Mouse (Mus musculus) adrenal gland, postnatal 36 days (tissue): ENCODE measurements around the gene Olfr1232. TPM values are rescaled to one million over a fixed set of nuclear protein-coding genes. Genes with fewer than 3 reads are reported as not detected.

Source experiments
- DNase-seq, 2 experiments: peaks; one replicate each; pipeline ENCODE4 v3.0.0; 2021; ENCODE audit warnings: mixed read lengths in 1 of 2
- long read RNA-seq, 2 experiments: library from polyadenylated mRNA; stranded (forward); transcript quantifications; one replicate each; pipeline ENCODE4 v2.0.0; 2021; ENCODE audit warnings: borderline sequencing depth in 2 of 2
- total RNA-seq, 2 experiments: library from RNA; stranded (reverse); gene quantifications; 2 replicates each; pipeline ENCODE4 v1.2.3; 2021

Gene Olfr1232
- not detected for total RNA-seq
- long read RNA-seq, experiment 1, result 0 reads
- long read RNA-seq, experiment 2, result 0 reads

- DNase-seq, result no peak
Observed at GRCm38 (mm10) chr2:89329575-89329974, at the start of gene Olfr1232. Gene Olfr1232 (minus strand): TSS chr2:89329675.

- DNase-seq, result no peak
Observed at GRCm38 (mm10) chr2:89364765-89365164, 35.3 kb upstream of the Olfr1232 start, which contains the start of gene Olfr1234. Gene Olfr1234 (minus strand): TSS chr2:89364865.

DNA sequence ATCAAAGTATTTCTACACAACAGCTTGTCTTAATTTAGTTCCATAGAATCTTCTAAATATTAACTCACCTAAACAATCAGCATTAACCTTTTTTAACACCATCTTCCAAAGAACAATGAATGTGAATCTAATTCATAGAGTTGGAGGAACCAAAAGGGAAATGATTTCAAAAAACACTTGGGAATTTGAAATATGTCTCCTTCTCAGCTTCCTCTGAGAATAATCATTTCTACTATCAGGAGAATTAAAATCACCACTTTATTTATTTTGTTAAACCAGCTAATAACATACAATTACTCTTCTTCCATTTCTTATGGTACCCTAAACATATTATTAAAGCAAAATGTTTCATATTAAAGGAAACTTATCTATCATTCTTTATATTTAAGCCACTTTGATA is 12.8 kb upstream of the Olfr1232 start, which contains the start of gene Olfr1233:
Gene Olfr1233, minus strand, starts transcription at position 101 of the 400 bp plus-strand sequence.
- no peak for DNase-seq

DNA sequence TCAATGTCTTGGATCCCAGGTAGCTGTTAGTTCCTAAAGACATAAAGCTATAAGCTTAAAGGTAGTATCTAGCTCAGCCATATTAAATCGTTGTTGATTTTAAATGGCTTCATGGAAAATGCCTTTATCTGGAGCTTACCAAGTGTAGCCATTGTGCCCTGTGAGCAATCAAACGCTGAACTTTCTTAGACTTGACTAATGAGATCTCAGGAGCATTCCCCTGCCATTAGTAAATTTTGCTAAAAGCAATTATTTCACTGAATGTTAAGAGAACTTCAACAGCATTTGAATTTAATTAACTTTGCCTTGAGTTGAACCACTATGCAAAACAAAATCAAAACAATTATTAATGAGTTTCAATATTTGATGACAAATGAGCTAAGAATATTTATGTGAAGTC is 22.5 kb downstream of the Olfr1232 start, which contains the start of gene Olfr1231:
Gene Olfr1231, minus strand, starts transcription at position 101 of the 400 bp plus-strand sequence.
- DNase-seq, result no peak

DNA sequence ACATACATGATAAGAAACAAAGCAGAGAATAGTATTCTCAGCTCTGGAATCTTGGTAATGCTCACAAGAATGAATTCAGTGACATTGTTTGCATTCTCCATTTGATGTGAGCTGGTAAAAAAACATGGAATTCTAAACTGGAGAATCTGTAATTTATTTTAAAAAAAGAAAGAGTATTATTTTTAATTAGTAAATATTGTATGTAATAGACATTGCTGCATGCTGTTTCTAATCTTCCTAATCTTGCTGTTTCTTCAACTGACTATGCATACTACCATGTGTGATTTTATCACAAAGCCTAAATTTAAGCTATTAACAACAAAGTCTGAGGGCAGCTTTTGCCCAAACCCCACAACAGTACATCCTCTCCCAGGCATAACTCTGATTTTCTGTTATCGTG is 32.3 kb downstream of the Olfr1232 start, which contains the start of gene Olfr1230:
Gene Olfr1230, minus strand, starts transcription at position 101 of the 400 bp plus-strand sequence.
- no peak for DNase-seq

DNA sequence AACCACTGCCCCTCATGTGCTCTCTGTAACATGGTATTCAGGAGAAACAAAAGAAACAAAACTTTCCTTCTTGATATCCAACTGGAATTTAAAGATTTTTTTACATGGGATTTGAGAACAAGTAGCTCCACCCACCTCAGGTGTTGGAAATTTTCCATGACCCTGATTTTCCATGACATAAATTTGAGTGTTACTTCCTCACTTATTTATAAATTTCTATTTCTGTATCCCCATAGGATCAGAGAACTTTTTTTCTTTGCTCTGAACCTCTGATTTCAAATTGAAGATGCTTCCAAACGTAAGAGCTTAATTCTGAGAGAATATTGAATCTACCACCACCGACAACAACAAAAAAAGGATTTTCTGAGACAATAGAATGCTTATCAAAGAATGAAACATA is 41.6 kb downstream of the Olfr1232 start, which contains the start of gene Olfr1229:
Gene Olfr1229, minus strand, starts transcription at position 101 of the 400 bp plus-strand sequence.
- no peak for DNase-seq

Other genes starting within 250 kb of the Olfr1232 start
- not detected for gene Olfr1219, start 246.2 kb downstream of the Olfr1232 start, total RNA-seq
- gene Olfr1220, start 222.8 kb downstream of the Olfr1232 start, total RNA-seq, result not detected
- not detected for gene Olfr1221, start 212.4 kb downstream of the Olfr1232 start, total RNA-seq
- not detected for gene Olfr1222, start 196.6 kb downstream of the Olfr1232 start, total RNA-seq
- gene Olfr1223, start 178.1 kb downstream of the Olfr1232 start, total RNA-seq, result not detected
- gene Olfr1224-ps1, start 165.6 kb downstream of the Olfr1232 start, total RNA-seq, result not detected
- not detected for gene Olfr1225, start 155.0 kb downstream of the Olfr1232 start, total RNA-seq
- not detected for gene Olfr1226, start 129.6 kb downstream of the Olfr1232 start, total RNA-seq
- gene Olfr1228, start 75.6 kb downstream of the Olfr1232 start, total RNA-seq, result not detected
- not detected for gene Olfr1229, start 41.7 kb downstream of the Olfr1232 start, total RNA-seq
- gene Olfr1230, start 32.4 kb downstream of the Olfr1232 start, total RNA-seq, result not detected
- not detected for gene Olfr1231, start 22.6 kb downstream of the Olfr1232 start, total RNA-seq
- gene Olfr1233, start 12.7 kb upstream of the Olfr1232 start, total RNA-seq, result not detected
- gene Olfr1234, start 35.2 kb upstream of the Olfr1232 start, total RNA-seq, result not detected
- gene Olfr1238, start 80.0 kb upstream of the Olfr1232 start, total RNA-seq, result not detected
- not detected for gene Olfr1239, start 90.7 kb upstream of the Olfr1232 start, total RNA-seq
- gene Olfr1240, start 113.3 kb upstream of the Olfr1232 start, total RNA-seq, result not detected
- gene Olfr1241, start 157.5 kb upstream of the Olfr1232 start, total RNA-seq, result not detected
- gene Olfr1242, start 168.7 kb upstream of the Olfr1232 start, total RNA-seq, result not detected
- gene Olfr1243, start 201.8 kb upstream of the Olfr1232 start, total RNA-seq, result not detected
- not detected for gene Olfr1245, start 248.8 kb upstream of the Olfr1232 start, total RNA-seq